Mouse (Mus musculus) liver, adult (tissue): Measurements from ENCODE around the gene N4bp2l2.
"Not testable (repeated sequence)": the region's sequence is repeated elsewhere in the genome, so short reads cannot be mapped to it uniquely, and the experiment has no call there.

Experiments used
- GATA4 ChIP-seq: IDR thresholded peaks from 2 replicates; pipeline ENCODE4 v1.6.1; 2014; ENCODE audit warnings: mild to moderate bottlenecking, low read length; ENCODE audit not compliant: insufficient replicate concordance

N4bp2l2 gene

DNA sequence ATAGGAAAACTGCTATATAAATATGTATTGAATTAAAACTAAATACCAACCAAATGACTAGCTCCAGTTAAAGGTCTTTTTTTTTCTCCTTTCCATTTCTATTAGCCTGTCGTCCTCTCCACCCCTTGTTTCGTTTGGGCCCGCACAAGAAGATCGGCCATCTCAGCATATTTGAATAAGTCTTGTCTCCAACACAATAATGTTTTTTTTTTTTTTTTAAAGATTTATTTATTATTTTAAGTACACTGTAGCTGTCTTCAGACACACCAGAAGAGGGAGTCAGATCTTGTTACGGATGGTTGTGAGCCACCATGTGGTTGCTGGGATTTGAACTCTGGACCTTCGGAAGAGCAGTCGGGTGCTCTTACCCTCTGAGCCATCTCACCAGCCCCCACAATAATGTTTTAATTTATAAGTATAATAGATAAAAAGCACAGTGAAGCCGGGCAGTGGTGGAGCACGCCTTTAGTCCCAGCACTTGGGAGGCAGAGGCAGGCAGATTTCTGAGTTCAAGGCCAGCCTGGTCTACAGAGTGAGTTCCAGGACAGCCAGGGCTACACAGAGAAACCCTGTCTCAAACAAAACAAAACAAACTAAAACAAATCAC is at the start of gene N4bp2l2:
TSS of gene N4bp2l2 (minus strand) at position 51 of the 607 bp plus-strand sequence.
- not testable (repeated sequence) for TF ChIP-seq GATA4

DNA sequence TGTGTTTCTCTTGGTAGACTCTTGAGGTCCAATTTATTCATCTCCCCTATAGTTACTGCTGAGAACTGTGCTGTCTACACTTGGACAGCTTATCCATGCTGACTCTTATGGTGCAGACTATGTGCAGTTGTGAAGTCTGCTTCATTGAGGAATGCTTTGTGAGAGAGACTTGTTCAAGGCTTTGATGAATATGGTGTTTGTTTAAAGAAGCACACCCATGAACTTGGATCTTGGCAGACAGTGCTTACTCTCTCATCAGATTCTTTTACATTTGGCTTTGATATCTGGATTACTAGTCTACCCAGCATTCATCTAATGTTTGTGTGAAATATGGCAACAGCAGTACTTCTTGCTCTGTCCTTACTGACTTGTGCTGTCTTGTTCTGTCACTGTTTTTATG is 47.4 kb upstream of the N4bp2l2 start:
- no peak for TF ChIP-seq GATA4

DNA sequence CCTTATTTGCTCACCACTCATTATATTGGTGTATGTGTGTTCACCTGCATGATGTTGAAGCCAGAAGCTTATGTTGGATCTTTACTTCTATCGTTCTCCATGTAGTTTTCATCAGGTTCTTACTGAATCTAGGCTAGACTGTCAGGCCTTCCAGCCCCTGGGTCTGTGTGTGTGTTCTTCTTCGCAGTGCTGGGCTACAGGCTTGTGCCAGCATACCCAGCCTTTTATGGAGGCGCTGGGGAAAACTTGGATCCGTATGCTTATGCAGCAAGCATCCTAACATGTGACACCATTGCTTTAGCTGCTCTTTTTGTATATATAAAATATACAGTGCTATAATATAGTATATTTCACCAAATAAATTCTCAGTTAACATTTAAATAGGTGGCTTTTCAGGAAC is 45.5 kb upstream of the N4bp2l2 start:
- no peak for TF ChIP-seq GATA4

DNA sequence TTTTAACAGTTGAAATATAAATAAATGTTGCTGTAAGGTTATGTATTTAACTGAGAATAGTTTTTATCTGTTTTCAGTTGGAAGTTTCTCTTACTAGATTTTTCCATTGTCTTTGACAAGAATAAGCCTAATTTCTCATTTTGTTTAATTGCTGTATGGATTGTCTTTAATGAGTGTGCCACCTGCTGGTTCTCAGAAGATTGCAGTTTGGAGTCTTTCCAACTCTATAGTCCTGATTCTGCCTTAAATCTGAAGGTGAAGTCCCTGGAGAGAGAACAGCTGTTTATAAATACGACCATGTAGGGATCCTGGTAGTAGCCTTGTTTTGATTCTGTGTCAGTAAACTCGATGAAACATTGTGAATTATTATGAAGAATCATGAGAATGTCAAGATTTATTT is 36.7 kb upstream of the N4bp2l2 start:
- TF ChIP-seq GATA4: no peak

DNA sequence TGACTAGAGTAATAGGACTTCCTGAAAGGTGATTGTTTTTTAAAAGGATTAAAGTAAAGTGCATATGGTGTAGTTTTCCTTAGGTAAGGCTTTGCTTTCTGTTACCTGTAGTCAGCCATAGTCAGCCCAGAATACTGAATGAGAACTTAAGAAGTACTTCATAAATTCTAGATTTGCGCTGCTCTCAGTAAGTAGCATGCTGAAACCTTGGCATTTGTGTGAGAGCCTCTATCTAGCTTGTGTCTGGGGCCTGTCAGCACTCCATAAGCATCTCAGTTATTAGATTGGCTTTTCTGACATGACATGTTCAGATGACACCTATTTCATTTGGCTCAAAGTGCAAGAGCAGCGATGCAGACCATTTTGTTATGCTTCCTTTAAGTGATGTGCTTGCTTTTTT is 27.3 kb upstream of the N4bp2l2 start:
- TF ChIP-seq GATA4: no peak

DNA sequence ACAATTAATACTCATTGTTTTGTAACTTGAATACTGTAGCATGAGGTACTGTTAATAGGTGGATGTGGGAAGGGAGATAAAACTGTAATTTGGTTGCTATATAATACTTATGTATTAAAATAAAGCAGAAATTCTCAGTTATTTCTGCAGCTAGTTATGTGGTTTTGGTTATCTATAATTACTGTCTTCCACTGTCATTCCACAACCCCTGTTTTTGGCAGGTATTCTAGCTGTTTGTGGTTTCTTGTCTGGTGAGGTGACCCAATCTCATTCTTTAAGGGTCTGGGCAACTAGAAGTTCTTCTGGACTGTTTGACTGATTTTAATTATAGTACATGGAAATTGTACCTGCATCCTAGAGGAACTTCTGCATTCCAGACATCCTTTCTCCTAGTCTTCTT is 24.7 kb upstream of the N4bp2l2 start:
- no peak for TF ChIP-seq GATA4

DNA sequence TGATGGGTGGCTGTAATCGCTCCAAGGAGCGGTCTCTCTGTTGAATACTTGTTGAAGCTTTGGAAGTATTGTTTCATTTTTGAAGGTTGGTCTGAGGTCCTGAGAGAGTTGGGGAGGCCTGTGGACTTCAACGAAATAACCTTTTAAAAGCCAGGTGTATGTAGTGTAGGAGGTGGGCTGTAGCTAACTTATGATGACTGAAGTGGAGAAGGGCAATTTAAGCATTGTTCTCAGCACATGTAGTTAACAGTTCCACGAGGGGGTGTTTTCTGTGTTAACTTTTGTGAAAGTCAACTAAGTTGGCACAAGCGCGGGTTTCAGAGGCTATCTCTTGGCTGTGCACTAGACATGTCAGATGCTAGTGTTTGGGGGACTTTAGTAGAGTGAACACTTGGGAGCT is 8.9 kb upstream of the N4bp2l2 start:
- TF ChIP-seq GATA4: no peak

DNA sequence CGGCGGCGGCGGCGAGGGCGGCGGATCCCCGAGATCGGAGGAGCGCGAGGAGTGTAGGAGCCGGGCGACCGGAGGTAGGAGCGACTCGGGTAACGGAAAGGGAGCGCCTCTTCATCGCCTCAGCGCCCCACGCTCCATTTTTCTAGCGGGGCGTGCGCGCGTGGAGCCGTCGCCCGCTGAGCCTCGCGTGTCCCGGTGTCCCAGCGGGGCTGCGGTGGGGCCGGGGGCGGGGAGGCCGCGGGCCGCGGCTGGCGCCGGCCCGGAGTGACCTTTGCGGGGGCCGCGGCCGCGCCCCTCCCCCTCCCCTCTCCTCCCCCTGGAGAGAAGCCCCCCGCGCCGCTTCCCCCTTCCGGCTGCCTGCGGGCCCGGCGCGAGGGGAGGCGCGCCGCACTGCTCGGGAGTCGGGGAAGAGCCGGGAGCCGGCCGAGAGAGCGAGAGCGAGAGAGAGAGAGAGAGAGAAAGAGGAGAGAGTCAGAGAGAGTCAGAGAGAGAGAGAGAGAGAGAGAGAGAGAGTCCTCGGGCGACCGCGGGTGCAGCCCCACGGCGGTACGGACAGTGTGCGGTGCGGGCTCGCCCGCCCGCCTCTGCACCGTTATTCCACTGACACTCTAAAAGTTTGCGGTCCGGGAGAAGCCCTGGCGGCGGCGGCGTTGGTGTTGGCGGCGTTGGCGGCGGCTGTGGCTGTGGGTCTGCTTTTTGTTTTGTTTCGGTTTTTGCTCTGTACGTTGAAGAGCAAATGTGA is 8.1 kb upstream of the N4bp2l2 start:
- no peak for TF ChIP-seq GATA4

DNA sequence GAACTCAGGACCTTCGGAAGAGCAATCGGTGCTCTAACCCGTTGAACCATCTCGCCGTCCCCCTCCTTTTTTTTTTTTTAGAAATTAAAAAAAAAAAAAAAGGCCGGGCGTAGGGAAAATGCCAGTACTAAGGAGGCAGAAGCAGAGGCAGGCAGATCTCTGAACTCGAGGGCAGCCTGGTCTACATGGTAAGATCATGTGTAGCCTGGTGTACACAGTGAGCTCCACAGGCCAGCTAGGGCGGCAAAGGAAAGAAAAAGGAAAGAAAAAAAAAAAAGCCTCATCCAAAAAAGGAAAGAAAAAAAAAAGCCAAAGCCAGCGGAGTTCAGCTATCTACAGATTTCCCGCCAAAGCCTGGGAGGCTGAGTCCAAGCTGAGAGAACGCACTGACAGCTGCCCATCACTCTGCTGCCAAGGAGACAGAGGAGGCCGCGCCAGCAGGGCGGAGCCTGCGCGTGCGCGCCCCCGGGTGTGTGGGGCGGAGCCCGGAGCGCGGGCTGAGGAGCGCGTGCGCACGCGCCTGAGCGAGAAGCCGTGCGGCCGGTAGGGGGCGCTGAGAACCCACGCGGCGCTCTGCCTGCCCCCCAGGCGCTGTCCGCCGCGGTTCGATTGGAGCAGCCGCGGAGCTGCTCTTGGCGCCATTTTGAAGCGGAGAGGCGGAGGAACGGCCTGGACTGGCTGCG is 7.3 kb upstream of the N4bp2l2 start, which contains the start of gene Pds5b:
TSS of gene Pds5b (plus strand) at position 587 of the 683 bp plus-strand sequence.
- TF ChIP-seq GATA4: no peak; the same call in 1 of the 2 replicates

DNA sequence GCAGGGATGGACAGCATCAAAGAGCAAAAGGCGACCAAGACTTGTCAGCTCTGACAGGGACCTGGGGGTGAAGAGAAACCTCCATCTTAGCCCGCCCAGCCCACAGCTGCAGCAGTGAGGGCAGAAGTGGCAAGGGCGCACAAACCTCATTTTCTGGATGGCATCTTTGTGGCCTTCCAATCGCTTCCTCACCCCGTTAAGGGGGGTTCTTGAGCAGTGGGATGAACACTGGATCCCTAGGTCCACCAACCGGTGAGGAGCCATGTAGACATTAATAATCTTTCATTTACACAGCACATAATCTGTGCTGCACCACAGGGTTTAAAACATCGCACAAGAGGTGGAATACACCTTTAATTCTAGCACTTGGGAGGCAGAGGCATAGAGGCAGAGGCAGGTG is 6.4 kb upstream of the N4bp2l2 start:
- no peak for TF ChIP-seq GATA4

DNA sequence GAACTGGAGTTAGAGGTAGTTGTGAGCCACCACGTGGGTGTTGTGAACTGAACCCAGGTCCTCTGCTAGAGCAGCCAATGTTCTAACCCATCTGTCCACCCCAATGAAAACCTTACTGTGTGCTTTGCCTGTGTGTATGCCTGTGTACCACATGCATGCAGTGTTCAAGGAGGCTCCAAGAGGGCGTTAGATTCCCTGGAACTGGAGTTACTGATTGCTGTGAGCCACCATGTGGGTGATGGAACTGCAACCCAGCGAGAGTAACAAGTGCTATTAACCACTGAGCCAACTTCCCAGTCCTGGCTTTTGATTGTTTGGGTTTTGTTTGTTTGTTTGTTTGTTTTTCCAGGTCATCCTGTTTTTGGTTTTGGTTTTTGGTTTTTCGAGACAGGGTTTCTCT is 2.7 kb upstream of the N4bp2l2 start:
- TF ChIP-seq GATA4: no peak

DNA sequence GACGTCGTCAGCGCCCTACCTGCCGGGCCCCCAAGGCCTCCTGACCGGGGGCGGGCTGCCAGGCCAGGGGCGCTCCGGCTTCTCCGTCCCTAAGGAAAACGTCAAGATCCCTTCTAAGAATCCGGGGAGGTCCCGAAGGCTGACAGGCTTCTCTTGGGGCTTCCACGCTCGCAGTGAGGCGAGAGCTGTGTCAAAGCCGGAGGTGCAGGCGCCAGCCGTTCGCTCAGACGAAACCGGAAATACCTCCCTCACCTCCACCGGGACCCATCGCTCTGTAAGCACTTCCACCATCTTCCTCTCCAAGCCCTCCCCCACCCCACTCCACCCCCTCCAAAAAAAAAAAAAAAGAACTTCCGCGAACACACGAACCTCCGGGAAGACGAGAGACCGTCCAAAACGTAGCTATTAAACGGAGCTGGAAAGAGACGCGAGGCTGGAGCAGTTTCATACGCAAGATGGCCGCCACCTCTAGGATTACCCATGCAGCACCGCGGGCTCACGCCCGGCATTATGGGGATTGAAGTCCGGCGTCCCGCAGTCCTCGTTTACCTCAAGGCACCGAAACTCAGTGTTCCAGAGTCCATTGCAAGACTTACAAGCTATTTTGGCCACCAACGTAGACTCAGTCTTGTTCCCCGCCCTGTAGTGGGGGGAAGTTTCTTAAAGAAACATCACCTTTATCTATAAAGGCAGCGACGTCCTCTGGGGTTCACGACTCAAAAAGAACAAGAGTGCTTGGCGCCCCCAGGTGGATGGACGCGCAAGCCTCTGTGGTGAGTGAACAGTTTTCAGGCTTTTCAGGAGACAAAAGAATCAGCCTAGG is 640 bp downstream of the N4bp2l2 start:
- peak; percentile 47; the same call in 1 of the 2 replicates for TF ChIP-seq GATA4

DNA sequence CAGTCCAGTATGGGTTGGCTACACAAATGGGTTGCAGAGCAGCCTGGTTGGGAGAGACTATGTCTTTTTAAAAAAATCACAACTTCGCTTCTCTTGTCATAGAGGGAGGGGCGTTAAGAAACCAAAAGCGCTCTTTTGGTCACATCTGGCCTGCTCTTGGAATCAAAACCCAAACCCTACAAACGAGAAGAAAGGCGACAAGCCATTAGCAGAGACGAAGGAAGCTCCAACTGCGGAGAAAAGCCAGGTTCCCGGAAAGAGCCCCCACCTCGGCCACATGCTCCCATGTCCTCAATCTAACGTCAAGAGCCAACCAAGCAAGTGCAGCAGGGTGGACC is 1.2 kb downstream of the N4bp2l2 start:
- no peak for TF ChIP-seq GATA4

DNA sequence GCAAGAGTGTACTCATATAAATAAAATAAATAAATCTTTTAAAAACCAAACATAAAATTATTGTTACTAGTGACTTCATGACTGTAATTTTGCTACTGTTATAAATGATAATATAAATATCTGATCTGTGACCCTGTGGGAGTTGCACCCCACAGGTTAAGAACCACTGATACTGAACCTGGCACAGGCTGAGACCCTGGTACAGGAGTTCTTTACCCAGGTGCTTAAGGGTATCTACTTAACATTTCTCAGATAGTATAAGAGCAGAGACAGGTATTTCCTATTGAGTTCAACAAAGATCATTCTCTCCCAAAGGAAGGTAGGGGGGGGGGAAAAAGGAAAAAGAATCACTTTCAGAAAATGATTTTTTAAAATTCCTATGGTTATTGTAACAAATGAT is 11.4 kb downstream of the N4bp2l2 start:
- no peak for TF ChIP-seq GATA4

DNA sequence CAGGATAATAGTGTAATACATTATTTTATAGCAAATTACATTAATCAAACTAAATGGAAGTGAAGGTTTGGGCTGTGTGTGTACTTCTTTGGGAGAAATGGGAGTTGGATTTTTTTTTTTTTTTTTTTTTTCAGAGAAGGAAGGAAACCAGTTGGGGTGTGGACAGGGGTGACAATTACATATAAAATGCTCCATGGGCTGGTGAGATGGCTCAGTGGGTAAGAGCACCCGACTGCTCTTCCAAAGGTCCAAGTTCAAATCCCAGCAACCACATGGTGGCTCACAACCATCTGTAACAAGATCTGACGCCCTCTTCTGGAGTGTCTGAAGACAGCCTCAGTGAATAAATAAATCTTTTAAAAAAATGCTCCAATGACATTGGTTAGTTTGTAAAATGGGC is 13.4 kb downstream of the N4bp2l2 start:
- TF ChIP-seq GATA4: no peak
